Mouse (Mus musculus) kidney, adult 2 months (tissue): ENCODE results near the gene Clic4. TPM values are rescaled to one million over a fixed set of nuclear protein-coding genes. Genes with fewer than 3 reads are reported as not detected.

Experiments
- DNase-seq: peaks from one replicate; pipeline ENCODE4 v3.0.0; 2021
- H3K27ac ChIP-seq: fragments of 200-500 bp; 2 replicates; pipeline ENCODE4 v1.5.1; 2012; ENCODE audit warnings: low read depth, low read length, control low read depth, inconsistent platforms; ENCODE audit not compliant: insufficient read depth
- H3K27me3 ChIP-seq: fragments of 200-500 bp; replicated peaks from 2 replicates; pipeline ENCODE4 v1.6.1; 2012; ENCODE audit warnings: mild to moderate bottlenecking, moderate library complexity, low read length, inconsistent platforms; ENCODE audit not compliant: control insufficient read depth, insufficient read depth
- H3K36me3 ChIP-seq: fragments of 200-500 bp; 2 replicates; pipeline ENCODE4 v1.6.1; 2012; ENCODE audit warnings: mild to moderate bottlenecking, moderate library complexity, low read length, inconsistent platforms; ENCODE audit not compliant: control insufficient read depth, insufficient read depth
- H3K4me1 ChIP-seq: fragments of 200-500 bp; 2 replicates; pipeline ENCODE4 v1.6.1; 2011; ENCODE audit warnings: low read length; ENCODE audit not compliant: control insufficient read depth, insufficient read depth
- H3K4me3 ChIP-seq: fragments of 200-500 bp; 2 replicates; pipeline ENCODE4 v1.5.1; 2011; ENCODE audit warnings: mild to moderate bottlenecking, low read depth, low read length, control low read depth; ENCODE audit not compliant: insufficient read depth
- CTCF ChIP-seq: fragments of 200-500 bp; conservative IDR thresholded peaks from 2 replicates; pipeline ENCODE4 v1.5.1; 2011; ENCODE audit warnings: low read depth, mild to moderate bottlenecking, control low read depth, low read length, moderate library complexity, mixed read lengths; ENCODE audit not compliant: insufficient read depth, insufficient read length
- POLR2A ChIP-seq: fragments of 200-500 bp; IDR thresholded peaks from one replicate; pipeline ENCODE4 v1.6.1; 2011; ENCODE audit warnings: low read depth, low read length, control low read depth
- WGBS: fragments of 180-500 bp; shearing (Covaris S2); methylation state at CpG from one replicate; pipeline ENCODE4 v1.1.7; 2018; 5-methylcytosine and 5-hydroxymethylcytosine counted together
- polyA plus RNA-seq: library from polyadenylated mRNA; depleted of rRNA; stranded (reverse); fragments of >200 nt; gene quantifications from 2 replicates; pipeline ENCODE4 v1.2.3, GENCODE M21; 2012

The Clic4 gene
- polyA plus RNA-seq, 1 experiment = 91.1 TPM

DNA sequence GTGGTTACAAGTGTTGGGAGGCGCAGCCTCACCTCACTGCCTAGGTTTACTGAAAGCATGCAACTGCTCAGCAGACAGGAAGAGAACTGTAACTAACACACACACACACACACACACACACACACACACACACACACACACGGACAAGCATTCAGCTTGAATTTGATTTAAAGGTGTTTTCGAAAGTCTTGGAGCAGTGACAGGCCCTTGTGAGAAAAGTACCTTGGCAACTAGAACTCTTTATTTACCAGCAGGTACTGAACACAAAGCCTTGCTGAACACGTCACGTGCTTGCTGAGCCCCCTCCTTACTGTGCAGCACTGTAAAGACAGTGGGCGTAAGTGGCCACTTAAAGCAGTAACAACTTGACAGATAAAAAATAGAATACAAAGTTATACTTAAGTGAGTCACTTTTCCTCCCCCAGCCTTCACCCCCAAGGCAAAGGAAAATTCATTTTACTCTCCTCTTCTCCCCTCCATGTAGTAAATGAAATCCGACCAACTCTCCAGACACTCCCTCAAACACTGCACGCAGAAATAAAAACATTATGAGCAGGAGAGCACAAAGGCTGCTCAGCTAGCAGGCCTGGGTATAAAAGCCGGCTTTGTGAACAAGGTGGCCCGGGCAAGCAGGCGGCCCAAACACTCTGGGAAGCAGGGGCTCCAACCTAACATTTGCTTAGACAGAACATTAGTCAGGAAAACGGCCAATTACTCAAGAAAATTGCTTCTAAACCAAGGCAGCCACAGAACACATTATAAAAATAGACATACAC, 50.8 kb downstream of the Clic4 start:
- peaks cover 4% of the 10 kb centered on the region for H3K36me3 ChIP-seq
- no peak overlapping the region for H3K4me3 ChIP-seq
- H3K4me1 ChIP-seq = peaks cover 15% of the 10 kb centered on the region; the same call in 1 of the 2 replicates
- no peaks in the 10 kb centered on the region for H3K27me3 ChIP-seq
- no peak for DNase-seq
- peak overlapping the region; percentile 60 for H3K27ac ChIP-seq
- TF ChIP-seq CTCF (no peak), POLR2A (no peak)
- WGBS = 57% methylated on average over 12 of the region's 12 CpGs

DNA sequence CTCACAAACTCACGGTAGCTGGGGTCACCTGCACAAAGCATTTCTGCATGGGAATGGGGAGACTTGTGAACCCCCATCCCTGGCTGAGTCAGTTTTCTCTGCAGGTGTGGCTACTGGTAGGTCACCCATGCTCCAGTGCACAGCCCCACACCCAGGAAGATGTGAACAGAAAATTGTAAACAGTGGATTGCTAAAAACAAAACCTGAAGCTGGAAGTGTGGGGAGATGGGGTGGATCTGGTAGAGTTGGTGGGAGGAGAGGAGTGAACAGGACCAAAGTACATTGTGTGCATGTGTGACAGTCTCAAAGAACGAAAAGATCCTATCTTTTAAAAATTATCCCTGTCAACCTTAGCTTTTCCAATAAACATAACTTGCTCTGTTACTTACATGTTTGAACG, 52.0 kb downstream of the Clic4 start:
- 35% methylated on average over 3 of the region's 3 CpGs for WGBS
- no peak overlapping the region for H3K27ac ChIP-seq
- H3K4me1 ChIP-seq = peaks cover 15% of the 10 kb centered on the region; the same call in 1 of the 2 replicates
- peak; percentile 59 for DNase-seq
- H3K27me3 ChIP-seq = no peaks in the 10 kb centered on the region
- H3K36me3 ChIP-seq = peaks cover 8% of the 10 kb centered on the region
- TF ChIP-seq CTCF (no peak), POLR2A (no peak)
- no peak overlapping the region for H3K4me3 ChIP-seq

DNA sequence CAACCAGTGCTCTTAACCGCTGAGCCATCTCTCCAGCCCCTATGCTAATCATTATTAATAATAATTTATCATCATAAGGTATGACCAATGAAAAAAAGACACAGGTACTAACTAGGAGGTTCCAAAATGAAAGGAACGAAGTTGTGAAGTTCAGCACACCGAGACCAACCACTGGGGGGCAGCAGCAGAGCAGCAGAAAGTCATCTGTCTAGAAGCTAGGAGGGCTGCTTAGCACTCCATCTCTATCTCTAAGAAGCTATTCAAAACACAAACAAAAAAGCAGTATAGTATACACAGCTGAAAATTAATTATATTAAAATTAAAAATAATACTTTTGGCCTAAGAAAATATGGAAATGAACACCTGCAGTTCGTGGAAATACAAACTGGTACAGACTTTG, 53.0 kb downstream of the Clic4 start:
- peaks cover 8% of the 10 kb centered on the region for H3K36me3 ChIP-seq
- WGBS = 31% methylated on average over 4 of the region's 4 CpGs
- no peak overlapping the region for H3K4me3 ChIP-seq
- peaks cover 15% of the 10 kb centered on the region; the same call in 1 of the 2 replicates for H3K4me1 ChIP-seq
- H3K27ac ChIP-seq = no peak overlapping the region
- no peak for TF ChIP-seq POLR2A
- TF ChIP-seq CTCF = peak; percentile 92
- no peaks in the 10 kb centered on the region for H3K27me3 ChIP-seq
- DNase-seq = peak; percentile 83

DNA sequence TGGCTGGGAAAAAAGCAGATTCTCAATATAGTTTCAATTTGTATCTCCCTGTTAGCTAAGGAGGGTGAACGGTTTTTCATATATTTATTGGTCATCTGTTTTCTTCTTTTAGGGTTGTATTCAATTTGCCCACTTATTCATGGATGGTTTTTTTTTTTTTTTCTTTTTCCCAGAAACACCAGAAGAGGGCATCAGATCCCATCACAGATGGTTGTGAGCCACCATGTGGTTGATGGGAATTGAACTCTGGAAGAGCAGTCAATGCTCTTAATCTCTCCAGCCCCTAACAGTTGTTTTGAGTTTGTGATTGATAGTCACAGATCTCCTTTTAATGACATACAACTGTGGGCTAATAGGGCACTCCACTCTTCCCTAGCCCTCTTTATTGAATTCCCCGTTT, 62.8 kb downstream of the Clic4 start:
- Histone ChIP-seq H3K4me3 (no peak overlapping the region), H3K27ac (no peak overlapping the region), H3K4me1 (no peaks in the 10 kb centered on the region), H3K36me3 (no peaks in the 10 kb centered on the region), H3K27me3 (no peaks in the 10 kb centered on the region; the same call in 1 of the 2 replicates)
- DNase-seq = no peak
- WGBS = 76% methylated on average over 2 of the region's 2 CpGs
- TF ChIP-seq CTCF = no peak
- no peak for TF ChIP-seq POLR2A

DNA sequence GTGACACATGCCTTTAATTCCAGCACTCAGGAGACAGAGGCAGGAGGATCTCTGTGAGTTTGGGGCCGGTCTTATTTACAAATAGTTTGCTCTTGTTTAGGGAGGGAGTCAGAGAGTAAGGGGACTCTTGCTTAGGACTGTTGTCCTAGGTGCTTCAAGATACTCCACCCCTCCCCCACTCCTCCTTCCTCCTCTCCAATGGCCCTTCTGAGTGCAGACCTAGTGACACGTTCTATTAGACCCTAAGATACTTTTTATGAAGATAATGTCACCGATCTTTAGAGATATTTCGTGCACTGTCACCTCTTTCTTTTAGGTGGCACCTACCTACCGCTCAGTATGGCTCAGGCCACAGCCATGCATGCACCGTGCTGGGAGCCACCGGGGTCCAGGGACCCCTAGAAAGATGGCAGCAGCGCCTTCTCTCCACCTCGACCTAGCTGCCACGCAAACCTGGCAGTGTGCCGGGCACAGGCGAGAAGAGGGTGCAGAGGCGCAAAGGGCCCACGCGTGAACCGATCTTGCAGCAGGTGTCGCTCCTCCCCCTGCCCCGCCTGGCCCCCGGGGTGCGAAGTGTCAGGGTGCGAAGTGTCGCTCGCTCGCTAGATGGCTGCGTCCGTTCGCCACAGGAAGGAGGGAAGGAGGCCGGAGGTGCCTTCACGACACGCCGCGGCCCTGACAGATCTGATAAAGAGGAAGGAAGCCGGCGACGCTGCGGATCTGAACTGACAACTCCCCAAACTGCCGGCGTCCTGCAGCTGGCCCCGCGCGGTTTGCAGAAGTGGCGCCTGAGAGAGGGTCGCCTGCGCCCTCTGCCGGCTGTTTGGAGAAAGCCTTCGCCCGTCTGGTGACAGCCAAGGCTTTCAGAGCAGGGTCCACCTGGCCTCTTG, 66.7 kb downstream of the Clic4 start:
- TF ChIP-seq POLR2A (no peak), CTCF (peak; percentile 75)
- DNase-seq = peak; percentile 92
- peak overlapping the region; percentile 21; the same call in 1 of the 2 replicates for H3K4me3 ChIP-seq
- no peaks in the 10 kb centered on the region for H3K4me1 ChIP-seq
- no peaks in the 10 kb centered on the region for H3K36me3 ChIP-seq
- no peak overlapping the region for H3K27ac ChIP-seq
- WGBS = 5% methylated on average over 47 of the region's 47 CpGs
- no peaks in the 10 kb centered on the region; the same call in 1 of the 2 replicates for H3K27me3 ChIP-seq

- Histone ChIP-seq H3K27ac (no peak overlapping the region), H3K4me3 (no peak overlapping the region), H3K36me3 (no peaks in the 10 kb centered on the region), H3K27me3 (no peaks in the 10 kb centered on the region; the same call in 1 of the 2 replicates), H3K4me1 (no peaks in the 10 kb centered on the region)
- DNase-seq = no peak
- TF ChIP-seq POLR2A = no peak
- TF ChIP-seq CTCF = no peak
- WGBS = 36% methylated on average over 5 of the region's 5 CpGs
Measured at GRCm38 (mm10) chr4:135205254-135205653, 67.4 kb downstream of the Clic4 start.

DNA sequence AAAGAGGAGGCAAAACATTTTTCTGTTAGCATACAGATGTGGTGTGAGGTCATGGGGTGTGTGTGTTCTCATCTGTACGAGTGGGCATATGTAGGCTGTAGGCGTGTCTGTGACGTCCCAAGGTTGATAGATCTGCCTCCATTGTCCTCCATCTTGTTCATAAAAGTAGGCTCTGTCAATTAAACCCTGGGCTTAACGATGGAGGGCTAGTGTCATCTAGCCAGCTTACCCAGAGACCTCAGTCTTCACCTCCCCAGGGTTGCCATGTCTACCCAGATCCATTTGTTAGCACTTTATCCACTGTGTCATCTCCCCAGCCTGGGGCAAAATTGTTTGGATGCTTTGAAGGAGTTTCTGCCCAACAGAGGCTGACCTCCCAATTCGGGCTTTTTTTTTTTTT, 67.9 kb downstream of the Clic4 start:
- no peak for DNase-seq
- H3K27me3 ChIP-seq = no peaks in the 10 kb centered on the region; the same call in 1 of the 2 replicates
- no peaks in the 10 kb centered on the region for H3K36me3 ChIP-seq
- WGBS = 74% methylated on average over 5 of the region's 5 CpGs
- no peaks in the 10 kb centered on the region for H3K4me1 ChIP-seq
- H3K27ac ChIP-seq = no peak overlapping the region
- no peak for TF ChIP-seq POLR2A
- H3K4me3 ChIP-seq = no peak overlapping the region
